Comparison of ENCODE assay signal across 9 mouse cellular contexts in genomic region chr11:120350711-120351110, GRCm38 (mm10). TPM values are rescaled to one million over a fixed set of nuclear protein-coding genes. Genes with fewer than 3 reads are reported as not detected.
A peak's percentile ranks its signal among the peaks of the same experiment; 100 is the strongest.
DNase-seq lines count a peak whose midpoint lies in the region; ATAC-seq lines count a peak whose summit lies in the region.
"Had no signal": no experiment of that assay in that cellular context is flagged by ENCODE, and none has a peak within 500 bp of the region (broad histone marks: within the 10 kb centered on the region; RNA-seq: fewer than 3 reads in every experiment).

No protein-coding gene starts in this region.

- H3K4me1 ChIP-seq in embryonic facial prominence, embryonic 15.5 days: peaks cover 45% of the 10 kb centered on the region
- H3K4me1 ChIP-seq in hindbrain, embryonic 13.5 days (replicated peaks): peaks cover 52% of the 10 kb centered on the region
- H3K4me1 ChIP-seq in limb, embryonic 15.5 days: peaks cover 56% of the 10 kb centered on the region
- H3K4me1 ChIP-seq in midbrain, embryonic 16.5 days (ENCODE audit: control insufficient read depth, insufficient read depth, low read length): peaks cover 21% of the 10 kb centered on the region

- H3K27ac ChIP-seq in embryonic facial prominence, embryonic 15.5 days (replicated peaks): peak overlapping the region; percentile 99
- peak overlapping the region; percentile 100 for H3K27ac ChIP-seq in hindbrain, embryonic 13.5 days
- peak overlapping the region; percentile 99 for H3K27ac ChIP-seq in limb, embryonic 15.5 days
- H3K27ac ChIP-seq in midbrain, embryonic 16.5 days (ENCODE audit: low read length): peak overlapping the region; percentile 100

- 0 out of 2 replicates have a peak, but pooled peaks cover 2% of the 10 kb centered on the region for H3K36me3 ChIP-seq in embryonic facial prominence, embryonic 15.5 days
- H3K36me3 ChIP-seq in hindbrain, embryonic 13.5 days: peaks cover 9% of the 10 kb centered on the region
- H3K36me3 ChIP-seq in limb, embryonic 15.5 days: 0 out of 2 replicates have a peak, but pooled peaks cover 4% of the 10 kb centered on the region
- peaks cover 3% of the 10 kb centered on the region; the same call in 1 of the 2 replicates for H3K36me3 ChIP-seq in midbrain, embryonic 16.5 days (ENCODE audit: control insufficient read depth, insufficient read depth, low read length)

- H3K4me3 ChIP-seq in embryonic facial prominence, embryonic 15.5 days (replicated peaks): peak overlapping the region; percentile 100
- peak overlapping the region; percentile 100 for H3K4me3 ChIP-seq in hindbrain, embryonic 13.5 days
- H3K4me3 ChIP-seq in limb, embryonic 15.5 days: peak overlapping the region; percentile 98
- H3K4me3 ChIP-seq in midbrain, embryonic 16.5 days (ENCODE audit: low read depth, low read length): peak overlapping the region; percentile 73

- H3K27me3 ChIP-seq in embryonic facial prominence, embryonic 15.5 days: no peaks in the 10 kb centered on the region
- H3K27me3 ChIP-seq in hindbrain, embryonic 13.5 days: no peaks in the 10 kb centered on the region
- H3K27me3 ChIP-seq in limb, embryonic 15.5 days: no peaks in the 10 kb centered on the region
- no peaks in the 10 kb centered on the region for H3K27me3 ChIP-seq in midbrain, embryonic 16.5 days (ENCODE audit: control insufficient read depth, insufficient read depth, low read depth, low read length)

- WGBS in embryonic facial prominence, embryonic 15.5 days: 11% methylated on average over 11 of the region's 11 CpGs
- WGBS in hindbrain, embryonic 13.5 days: 21% methylated on average over 11 of the region's 11 CpGs
- WGBS in limb, embryonic 15.5 days: 10% methylated on average over 11 of the region's 11 CpGs
- 16% methylated on average over 11 of the region's 11 CpGs for WGBS in midbrain, embryonic 16.5 days

- peak; percentile 4 to 11 for DNase-seq in frontal cortex, postnatal 25 days (ENCODE audit: low spot score in 2 of 2)
- peak; percentile 79 for DNase-seq in ES-CJ7 (ENCODE audit: low read depth, low spot score)
- no peak for DNase-seq in left cerebral cortex, adult 9 months (ENCODE audit: low spot score in 2 of 2)

- ATAC-seq in frontal cortex, adult (ENCODE audit: low TSS enrichment): no peak
- ATAC-seq in embryonic facial prominence, embryonic 15.5 days (ENCODE audit: insufficient number of reproducible peaks, low FRiP score, low TSS enrichment, low read depth): no peak
- ATAC-seq in hindbrain, embryonic 13.5 days (ENCODE audit: low FRiP score): no peak
- no peak for ATAC-seq in limb, embryonic 15.5 days (ENCODE audit: insufficient number of reproducible peaks, low FRiP score, low TSS enrichment, low read depth)
- no peak for ATAC-seq in midbrain, embryonic 16.5 days

- H3K9me3 ChIP-seq in embryonic facial prominence, embryonic 15.5 days (replicated peaks): no peaks in the 10 kb centered on the region
- no peaks in the 10 kb centered on the region for H3K9me3 ChIP-seq in hindbrain, embryonic 13.5 days
- no peaks in the 10 kb centered on the region for H3K9me3 ChIP-seq in limb, embryonic 15.5 days
- no peaks in the 10 kb centered on the region for H3K9me3 ChIP-seq in midbrain, embryonic 16.5 days (replicated peaks; ENCODE audit: control insufficient read depth, low read length, poor library complexity, severe bottlenecking)
- H3K9me3 ChIP-seq: G1E had no signal

- peak overlapping the region; percentile 97 for H3K9ac ChIP-seq in embryonic facial prominence, embryonic 15.5 days
- H3K9ac ChIP-seq in hindbrain, embryonic 13.5 days: peak overlapping the region; percentile 100
- H3K9ac ChIP-seq in limb, embryonic 15.5 days: no peak overlapping the region
- peak overlapping the region; percentile 97 for H3K9ac ChIP-seq in midbrain, embryonic 16.5 days (ENCODE audit: low read depth, low read length)

- H3K4me2 ChIP-seq in embryonic facial prominence, embryonic 15.5 days (replicated peaks): peak overlapping the region; percentile 90
- peak overlapping the region; percentile 95 for H3K4me2 ChIP-seq in hindbrain, embryonic 13.5 days
- H3K4me2 ChIP-seq in limb, embryonic 15.5 days: peak overlapping the region; percentile 87
- peak overlapping the region; percentile 87 for H3K4me2 ChIP-seq in midbrain, embryonic 16.5 days (ENCODE audit: low read length)

RNA-seq across cellular contexts. Expression of gene Actg1, which starts 2.4 kb away (rescaled TPM):
- polyA plus RNA-seq in embryonic facial prominence, embryonic 15.5 days (2015; fragmentation: Nextera tagmentation; extraction: Ambion mirVana): 2,143 and 2,279 TPM in 2 replicates
- 4,110 and 4,339 TPM in 2 replicates for polyA plus RNA-seq in hindbrain, embryonic 13.5 days (2015; fragmentation: Nextera tagmentation; extraction: Ambion mirVana)
- 2,203 and 2,296 TPM in 2 replicates for polyA plus RNA-seq in limb, embryonic 15.5 days (2015; fragmentation: Nextera tagmentation; extraction: Ambion mirVana)
- 4,277 and 4,299 TPM in 2 replicates for polyA plus RNA-seq in midbrain, embryonic 16.5 days (2015; fragmentation: Nextera tagmentation; extraction: Ambion mirVana)

RNA-seq across cellular contexts. Expression of gene Fscn2, which starts 10.6 kb away (rescaled TPM):
- 0.98 and 1.1 TPM in 2 replicates for polyA plus RNA-seq in embryonic facial prominence, embryonic 15.5 days (2015; fragmentation: Nextera tagmentation; extraction: Ambion mirVana)
- polyA plus RNA-seq in hindbrain, embryonic 13.5 days (2015; fragmentation: Nextera tagmentation; extraction: Ambion mirVana): 1.6 and 2.6 TPM in 2 replicates
- polyA plus RNA-seq in limb, embryonic 15.5 days (2015; fragmentation: Nextera tagmentation; extraction: Ambion mirVana): 0.31 and 0.79 TPM in 2 replicates
- 1.2 and 1.3 TPM in 2 replicates for polyA plus RNA-seq in midbrain, embryonic 16.5 days (2015; fragmentation: Nextera tagmentation; extraction: Ambion mirVana)
- polyA plus RNA-seq: G1E had no signal

RNA-seq across cellular contexts. Expression of gene Faap100, which starts 27.9 kb away (rescaled TPM):
- 35.8 and 39.8 TPM in 2 replicates for polyA plus RNA-seq in embryonic facial prominence, embryonic 15.5 days (2015; fragmentation: Nextera tagmentation; extraction: Ambion mirVana)
- 74.6 and 82.4 TPM in 2 replicates for polyA plus RNA-seq in hindbrain, embryonic 13.5 days (2015; fragmentation: Nextera tagmentation; extraction: Ambion mirVana)
- polyA plus RNA-seq in limb, embryonic 15.5 days (2015; fragmentation: Nextera tagmentation; extraction: Ambion mirVana): 33.1 and 33.3 TPM in 2 replicates
- 119 and 126 TPM in 2 replicates for polyA plus RNA-seq in midbrain, embryonic 16.5 days (2015; fragmentation: Nextera tagmentation; extraction: Ambion mirVana)

Comparison
In these comparisons a context has a peak if more than half of its experiments do, and no peak if none do; other contexts are left out.
1. DNase-seq: peak in frontal cortex, postnatal 25 days (2 of 2) and ES-CJ7 (single experiment); none in left cerebral cortex, adult 9 months (0 of 2).
2. Peak in every context shown above with its lines, with median percentiles within 50 percentile points of each other: H3K27ac ChIP-seq, H3K4me2 ChIP-seq and H3K4me3 ChIP-seq.